Mouse (Mus musculus) C2C12 (cell line): ENCODE measurements at regions not wholly inside any gene's neighbourhood (a gene's known extent, or its start where the extent isn't known, plus 50 kb on each side); places are given as distances from the start of the nearest gene placed in this dataset.

Experiments
- H3K27me3 ChIP-seq: one replicate; pipeline ENCODE4 v1.6.1; 2011; ENCODE audit not compliant: control insufficient read depth, insufficient read depth, insufficient read length
- H3K36me3 ChIP-seq: one replicate; pipeline ENCODE4 v1.6.1; 2011; ENCODE audit not compliant: control insufficient read depth, insufficient read depth
- H3K4me3 ChIP-seq: one replicate; pipeline ENCODE4 v1.5.1; 2011; ENCODE audit warnings: mild to moderate bottlenecking, control low read depth; ENCODE audit not compliant: poor library complexity, insufficient read depth, severe bottlenecking
- H3K79me2 ChIP-seq: one replicate; pipeline ENCODE4 v1.6.1; 2011; ENCODE audit not compliant: control insufficient read depth, insufficient read depth
- H3K79me3 ChIP-seq: one replicate; pipeline ENCODE4 v1.6.1; 2011; ENCODE audit warnings: low read depth, control low read depth
- H3ac ChIP-seq: one replicate; pipeline ENCODE3; 2011; ENCODE audit warnings: low read depth; ENCODE audit not compliant: control insufficient read depth, insufficient read length
- CEBPB ChIP-seq: IDR thresholded peaks from one replicate; pipeline ENCODE4 v1.6.1; 2011; ENCODE audit warnings: low read depth, mild to moderate bottlenecking, control low read depth, moderate library complexity
- CTCF ChIP-seq: IDR thresholded peaks from one replicate; pipeline ENCODE4 v1.5.1; 2011; ENCODE audit not compliant: control insufficient read depth, insufficient read depth, insufficient read length
- FOSL1 ChIP-seq: IDR thresholded peaks from one replicate; pipeline ENCODE4 v1.8.0; 2011; ENCODE audit warnings: mild to moderate bottlenecking, low read length; ENCODE audit not compliant: poor library complexity, insufficient read depth, severe bottlenecking
- MAX ChIP-seq: IDR thresholded peaks from one replicate; pipeline ENCODE4 v1.6.1; 2011; ENCODE audit warnings: mild to moderate bottlenecking, control low read depth
- MYOD1 ChIP-seq: IDR thresholded peaks from one replicate; pipeline ENCODE4 v1.6.1; 2011; ENCODE audit warnings: low read depth; ENCODE audit not compliant: control insufficient read depth, insufficient read length
- MYOG ChIP-seq: IDR thresholded peaks from one replicate; pipeline ENCODE4 v1.6.1; 2011; ENCODE audit not compliant: control insufficient read depth, insufficient read length; ENCODE audit errors: extremely low read depth
- USF1 ChIP-seq: IDR thresholded peaks from one replicate; pipeline ENCODE4 v1.6.1; 2011; ENCODE audit warnings: low read depth, mild to moderate bottlenecking, control low read depth, moderate library complexity

DNA sequence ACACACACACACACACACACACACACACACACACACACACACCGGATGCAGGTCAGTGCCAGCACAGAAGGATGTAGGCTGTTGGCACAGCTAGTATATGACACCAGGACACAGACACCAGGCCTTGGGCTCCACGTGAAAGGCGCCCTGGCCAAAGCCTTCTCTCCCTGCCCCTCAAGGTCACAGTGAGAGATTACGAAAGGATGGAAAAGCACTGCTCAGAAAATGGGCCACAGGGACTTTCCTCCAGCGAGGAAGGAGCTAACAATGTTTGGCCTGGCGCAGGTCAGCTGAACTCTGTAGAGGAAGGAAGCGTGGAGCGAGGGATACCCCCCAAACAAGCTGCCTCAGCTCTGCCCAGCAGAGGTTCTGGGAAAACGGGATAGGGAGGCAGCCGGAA lies 161.0 kb downstream of the Ly86 start:
- Histone ChIP-seq H3K27me3 (no peaks in the 10 kb centered on the region), H3K79me3 (no peaks in the 10 kb centered on the region), H3K36me3 (no peaks in the 10 kb centered on the region), H3K79me2 (no peaks in the 10 kb centered on the region), H3K4me3 (no peak overlapping the region), H3ac (no peak overlapping the region)
- TF ChIP-seq CTCF, result no peak
- TF ChIP-seq MAX, result no peak
- no peak for TF ChIP-seq FOSL1
- no peak for TF ChIP-seq MYOG
- TF ChIP-seq CEBPB, result no peak

DNA sequence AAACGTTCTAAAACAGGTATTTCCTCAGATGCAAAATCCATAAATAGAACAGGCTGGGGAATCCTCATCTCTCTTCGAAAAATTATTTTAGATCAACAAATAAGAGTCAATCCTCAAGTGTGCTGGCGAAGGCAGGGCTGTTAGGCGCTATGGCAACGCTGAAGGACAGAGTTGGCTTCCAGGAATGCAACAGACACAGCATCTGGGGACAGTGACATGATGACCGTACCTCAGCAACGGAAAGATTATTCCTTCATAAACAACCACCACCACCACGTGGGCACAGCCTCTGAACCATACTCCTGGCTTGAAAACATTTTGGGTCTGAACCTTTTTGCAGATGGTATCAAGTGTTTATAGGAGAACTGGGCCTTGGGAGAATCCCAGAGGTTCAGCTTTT lies 161.7 kb downstream of the Ly86 start:
- no peak for TF ChIP-seq MAX
- no peak for TF ChIP-seq CEBPB
- TF ChIP-seq MYOG, result no peak
- TF ChIP-seq CTCF, result no peak
- no peaks in the 10 kb centered on the region for H3K79me3 ChIP-seq
- no peaks in the 10 kb centered on the region for H3K79me2 ChIP-seq
- no peak overlapping the region for H3K4me3 ChIP-seq
- no peaks in the 10 kb centered on the region for H3K27me3 ChIP-seq
- H3K36me3 ChIP-seq, result no peaks in the 10 kb centered on the region
- no peak overlapping the region for H3ac ChIP-seq

DNA sequence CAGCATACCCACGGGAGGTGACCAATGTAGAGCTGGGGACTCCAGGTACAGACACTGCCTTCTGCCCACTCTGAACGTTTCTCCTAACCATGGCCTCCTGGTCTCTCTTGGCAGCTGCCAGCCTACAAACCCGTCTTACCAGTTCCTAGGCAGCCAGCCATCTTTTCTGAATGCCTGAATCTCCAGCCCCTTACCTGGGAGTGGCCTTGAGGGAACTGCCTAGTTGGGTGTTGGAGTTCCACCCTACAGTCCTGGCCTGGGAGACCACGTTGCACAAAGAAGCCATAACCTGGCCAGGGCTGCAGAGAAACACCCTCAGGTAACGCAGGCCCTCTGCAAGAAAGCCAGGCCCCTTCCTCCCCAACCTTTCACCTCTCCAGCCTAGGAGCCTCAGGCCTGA lies 162.1 kb downstream of the Ly86 start:
- no peaks in the 10 kb centered on the region for H3K36me3 ChIP-seq
- TF ChIP-seq CEBPB, result no peak
- no peak for TF ChIP-seq MYOG
- TF ChIP-seq FOSL1, result no peak
- no peak for TF ChIP-seq MYOD1
- no peak for TF ChIP-seq MAX
- no peak for TF ChIP-seq USF1
- no peak for TF ChIP-seq CTCF
- H3K27me3 ChIP-seq, result no peaks in the 10 kb centered on the region
- H3ac ChIP-seq, result no peak overlapping the region
- no peaks in the 10 kb centered on the region for H3K79me3 ChIP-seq
- no peak overlapping the region for H3K4me3 ChIP-seq
- no peaks in the 10 kb centered on the region for H3K79me2 ChIP-seq

DNA sequence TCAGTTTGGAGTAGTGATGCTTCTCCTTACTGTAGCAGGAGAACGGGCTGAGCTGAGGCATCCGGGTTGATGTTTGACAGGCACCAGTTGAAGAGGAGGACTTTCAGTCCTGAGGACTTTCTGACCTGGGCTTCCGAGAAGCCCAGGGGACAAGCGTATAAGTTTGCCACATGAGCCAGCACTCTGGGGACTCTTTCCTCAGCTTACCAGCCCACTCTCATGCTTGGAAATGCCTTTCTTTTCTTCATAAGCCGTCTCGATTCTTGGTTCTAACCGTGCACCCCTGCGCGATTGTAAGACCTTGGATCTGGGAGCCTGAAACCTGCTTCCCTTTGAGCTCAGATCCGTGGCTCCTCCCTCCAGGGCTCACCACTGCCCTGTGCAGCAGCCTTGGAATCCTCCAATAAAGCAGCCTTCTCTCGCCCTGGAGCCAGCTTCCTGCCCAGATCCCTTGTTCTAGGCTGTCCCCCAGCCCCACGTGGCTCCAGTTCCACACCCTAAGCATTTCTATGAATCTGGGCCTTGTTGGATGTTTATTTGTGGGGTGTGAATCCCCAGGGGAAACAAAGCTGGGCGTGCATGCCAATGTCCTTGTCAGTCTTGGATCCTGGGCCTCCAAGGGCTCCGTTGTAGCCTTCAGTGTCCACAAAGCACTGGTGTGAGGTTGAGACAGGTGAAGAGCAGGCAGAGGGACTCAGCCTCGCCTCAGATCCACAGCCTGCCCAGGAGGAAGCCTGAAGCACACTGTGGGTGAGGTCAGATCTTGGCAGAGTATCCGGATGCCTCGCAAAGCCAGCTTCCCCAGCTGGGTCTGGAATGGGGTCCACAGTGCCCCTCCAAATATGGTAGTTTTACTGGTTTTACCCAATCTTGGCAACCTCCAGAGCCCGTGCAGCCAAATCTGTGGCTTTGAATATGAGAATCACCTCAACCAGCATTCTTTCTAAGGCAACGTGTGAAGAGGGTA lies 163.7 kb downstream of the Ly86 start:
- Histone ChIP-seq H3K4me3 (no peak overlapping the region), H3K27me3 (no peaks in the 10 kb centered on the region), H3K79me3 (no peaks in the 10 kb centered on the region), H3K79me2 (no peaks in the 10 kb centered on the region), H3K36me3 (no peaks in the 10 kb centered on the region), H3ac (no peak overlapping the region)
- no peak for TF ChIP-seq MYOG
- TF ChIP-seq FOSL1, result no peak
- no peak for TF ChIP-seq CEBPB
- no peak for TF ChIP-seq CTCF
- TF ChIP-seq MAX, result no peak
- TF ChIP-seq USF1, result no peak
- no peak for TF ChIP-seq MYOD1

DNA sequence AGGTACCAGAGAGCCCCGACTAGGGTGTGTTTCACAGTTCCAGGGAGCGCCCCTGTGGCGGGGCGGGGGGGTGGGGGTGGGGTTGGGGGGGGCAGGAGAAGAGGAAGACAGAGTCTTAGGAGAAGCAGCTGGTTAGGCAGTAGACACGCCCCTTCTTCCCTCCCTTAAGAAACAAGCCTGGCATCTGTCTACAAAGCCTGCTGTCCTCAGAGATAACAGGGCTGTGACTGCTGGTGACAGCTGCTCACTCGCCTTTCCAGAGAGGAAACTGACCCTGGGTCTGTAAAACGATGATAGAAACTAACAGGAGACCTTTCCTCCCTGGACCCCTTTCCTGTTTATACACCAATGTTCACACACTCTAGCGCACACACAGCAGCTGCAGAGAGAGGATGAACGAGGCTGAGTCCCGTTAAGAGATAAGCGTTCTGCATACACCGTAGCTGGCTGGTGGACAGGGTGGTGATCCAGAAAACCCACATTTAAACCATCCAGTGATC lies 164.4 kb downstream of the Ly86 start:
- no peak overlapping the region for H3K4me3 ChIP-seq
- no peaks in the 10 kb centered on the region for H3K79me2 ChIP-seq
- no peaks in the 10 kb centered on the region for H3K79me3 ChIP-seq
- no peak for TF ChIP-seq MYOG
- peak; percentile 97 for TF ChIP-seq MYOD1
- no peaks in the 10 kb centered on the region for H3K36me3 ChIP-seq
- no peaks in the 10 kb centered on the region for H3K27me3 ChIP-seq
- H3ac ChIP-seq, result no peak overlapping the region

DNA sequence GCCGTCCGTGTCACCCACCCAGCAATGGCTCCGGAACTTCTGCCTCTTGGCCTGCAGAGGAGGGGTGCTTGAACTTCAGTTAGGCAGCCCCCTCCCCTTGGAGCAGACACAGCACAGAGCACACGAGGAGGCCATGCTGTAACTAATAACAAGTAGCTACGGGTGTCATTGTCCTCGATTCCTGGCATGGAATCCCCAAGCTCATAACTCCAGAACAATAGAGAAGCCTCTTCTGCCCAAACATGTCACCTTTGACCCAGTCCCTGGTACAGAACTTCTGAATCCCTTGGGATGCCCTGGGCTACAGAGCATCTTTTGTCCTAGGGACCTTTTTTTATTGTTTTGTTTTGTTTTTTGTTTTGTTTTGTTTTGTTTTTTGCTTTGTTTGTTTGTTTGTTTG lies 165.5 kb downstream of the Ly86 start:
- TF ChIP-seq MYOG (no peak), MAX (no peak)
- no peak overlapping the region for H3K4me3 ChIP-seq
- H3K79me2 ChIP-seq, result no peaks in the 10 kb centered on the region
- no peak overlapping the region for H3ac ChIP-seq
- no peaks in the 10 kb centered on the region for H3K79me3 ChIP-seq
- no peaks in the 10 kb centered on the region for H3K36me3 ChIP-seq
- no peaks in the 10 kb centered on the region for H3K27me3 ChIP-seq

DNA sequence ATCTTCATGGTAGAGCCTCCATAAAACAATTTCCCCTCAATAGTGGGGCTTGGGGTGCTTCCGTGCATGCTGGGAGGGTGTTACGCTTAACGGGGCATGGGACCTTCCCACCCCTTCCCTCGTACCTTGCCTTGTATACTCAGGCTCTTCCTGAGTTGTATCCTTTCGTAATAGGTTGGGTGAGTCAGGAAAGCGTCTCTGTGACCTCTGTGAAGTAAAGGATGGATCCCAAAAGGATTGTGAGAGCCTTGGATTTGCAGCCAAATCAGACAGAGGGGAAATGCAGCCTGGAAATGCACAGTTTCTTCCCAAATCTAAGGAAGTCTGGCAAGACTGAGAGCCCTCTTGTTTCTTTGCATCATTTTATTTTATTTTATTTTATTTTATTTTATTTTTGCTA lies 166.0 kb downstream of the Ly86 start:
- Histone ChIP-seq H3K79me3 (no peaks in the 10 kb centered on the region), H3K79me2 (no peaks in the 10 kb centered on the region), H3K27me3 (no peaks in the 10 kb centered on the region), H3K36me3 (no peaks in the 10 kb centered on the region), H3ac (no peak overlapping the region), H3K4me3 (no peak overlapping the region)
- TF ChIP-seq MYOG (no peak), MAX (no peak), CEBPB (no peak), USF1 (no peak), CTCF (no peak), MYOD1 (no peak), FOSL1 (no peak)
